Mouse (Mus musculus) spleen, adult 18-20 months (tissue): Measurements from ENCODE around the gene Cggbp1.
"Not testable (repeated sequence)": the region's sequence is repeated elsewhere in the genome, so short reads cannot be mapped to it uniquely, and the experiment has no call there.

Source experiments
- DNase-seq, 2 experiments: peaks; one replicate each; pipeline ENCODE4 v3.0.0; 2022; ENCODE audit warnings: mixed read lengths in 2 of 2

Cggbp1 gene

GRCm38 (mm10) chr16:64851563-64852362, at the start of gene Cggbp1, which contains the start of gene Zfp654:
Gene Cggbp1, plus strand, starts transcription at chr16:64851996.
Gene Zfp654, minus strand, starts transcription at chr16:64851652.
- peak; percentile 99 for DNase-seq

DNA sequence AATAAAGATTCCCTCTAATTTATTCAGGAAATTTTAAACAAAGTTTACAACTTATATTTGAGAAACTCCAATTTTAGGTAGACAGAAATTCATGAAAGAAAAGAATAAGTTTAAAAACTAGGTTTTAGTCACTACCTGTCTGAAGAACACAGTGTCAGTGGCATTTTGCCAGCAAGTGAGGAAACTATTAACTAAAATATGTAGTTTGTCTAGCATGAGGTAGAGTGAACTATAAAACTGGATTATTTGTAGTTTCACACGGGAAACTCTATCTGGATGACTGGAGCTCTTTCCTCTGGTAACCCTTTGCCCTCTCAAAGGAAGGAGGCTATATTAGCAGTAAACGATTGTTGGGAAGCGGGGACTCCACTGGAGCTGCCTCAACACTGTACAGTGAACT, 48.8 kb upstream of the Cggbp1 start:
- no peak for DNase-seq

DNA sequence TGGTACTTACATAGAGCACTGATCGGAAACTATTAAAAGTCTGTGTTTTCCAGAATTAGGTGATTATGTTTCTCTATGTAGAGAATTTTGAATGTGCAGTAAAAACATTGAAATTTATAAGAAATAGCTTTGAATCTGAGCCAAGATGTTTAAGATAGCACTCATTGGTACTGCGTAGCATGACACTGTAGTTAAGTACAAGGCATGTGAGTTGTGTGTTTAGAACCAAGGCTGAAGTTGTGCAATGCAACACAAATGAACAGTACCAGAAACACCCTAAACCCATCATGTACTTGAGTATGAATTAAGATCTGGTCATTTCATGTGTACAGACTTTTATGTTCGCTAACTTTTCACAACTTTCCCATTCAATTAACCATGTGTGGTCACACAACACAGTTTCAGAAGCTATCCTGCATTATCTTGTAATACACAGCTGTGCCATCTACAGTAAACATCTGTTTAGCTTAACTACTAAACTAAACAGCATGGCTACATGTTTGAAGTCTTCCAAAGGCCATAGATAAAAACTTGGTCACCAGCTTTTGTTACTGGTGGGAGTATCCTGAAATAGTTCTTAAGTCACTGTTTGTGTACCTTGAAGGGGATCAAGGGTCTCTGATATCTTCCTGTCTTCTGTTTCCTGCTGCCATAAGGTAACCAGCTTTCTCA, 34.6 kb upstream of the Cggbp1 start:
- DNase-seq: no peak

GRCm38 (mm10) chr16:64823890-64824289, 27.9 kb upstream of the Cggbp1 start:
- DNase-seq: no peak

- no peak for DNase-seq
Measured at GRCm38 (mm10) chr16:64824474-64824873, 27.3 kb upstream of the Cggbp1 start.

DNA sequence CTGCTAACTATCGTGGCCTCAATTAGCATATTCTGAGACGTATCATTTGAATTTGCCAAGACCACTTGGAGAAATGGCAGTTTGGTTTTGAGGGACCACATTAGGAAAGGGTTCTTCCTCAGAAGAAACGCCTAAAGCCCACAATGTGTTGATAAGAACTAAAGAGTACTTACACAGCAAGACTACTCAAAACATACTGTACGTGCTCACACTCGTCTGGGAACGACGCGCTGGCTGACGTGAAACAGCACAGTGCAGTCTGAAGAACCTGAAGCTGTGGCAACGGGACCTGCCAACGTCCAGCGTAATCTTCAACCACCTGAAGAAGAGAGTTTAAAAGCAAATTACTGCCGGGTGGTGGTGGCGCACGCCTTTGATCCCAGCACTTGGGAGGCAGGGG, 21.5 kb upstream of the Cggbp1 start:
- DNase-seq: no peak

DNA sequence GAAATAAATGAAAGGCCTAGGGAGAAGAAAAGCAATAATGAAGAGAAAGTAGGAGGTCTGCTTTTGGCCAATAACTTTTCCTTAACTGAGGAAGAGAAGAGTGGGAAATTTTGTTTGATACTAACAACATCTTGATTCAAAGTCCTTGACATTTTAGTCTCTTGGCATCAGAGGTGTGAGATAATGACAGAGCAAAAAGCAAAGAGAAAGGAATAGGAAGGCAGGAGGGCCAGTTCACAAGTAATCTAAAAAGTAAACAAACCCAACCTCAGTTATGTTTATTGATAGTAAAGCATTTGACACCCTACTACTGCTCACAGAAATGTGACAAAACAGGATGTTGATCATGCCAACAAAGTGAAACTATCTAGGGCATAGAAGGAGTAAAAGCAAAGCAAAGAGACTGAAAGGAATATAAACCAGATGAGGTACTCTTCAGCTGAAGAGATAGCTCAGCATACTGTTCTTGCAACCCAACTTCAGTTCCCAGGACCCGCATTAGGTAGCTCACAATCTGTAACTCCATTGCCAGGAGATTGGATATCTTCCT, 15.7 kb upstream of the Cggbp1 start:
- DNase-seq: no peak

DNA sequence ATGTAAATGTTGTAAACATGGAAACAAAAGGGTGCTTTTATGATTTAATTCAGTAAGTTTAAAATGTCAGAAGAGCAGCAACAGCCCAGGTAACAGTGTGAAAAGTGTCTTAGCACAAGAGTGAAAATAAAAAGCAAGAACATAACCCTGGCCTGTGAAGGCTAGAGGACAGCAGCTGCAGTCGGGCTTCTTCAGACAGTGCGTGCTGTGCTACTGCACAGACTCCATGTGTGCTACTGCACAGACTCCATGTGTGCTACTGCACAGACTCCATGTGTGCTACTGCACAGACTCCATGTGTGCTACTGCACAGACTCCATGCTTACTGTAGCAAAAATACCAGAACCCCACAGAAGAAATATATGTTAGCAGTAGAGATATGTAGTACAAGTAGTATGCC, 15.1 kb upstream of the Cggbp1 start:
- DNase-seq: no peak

DNA sequence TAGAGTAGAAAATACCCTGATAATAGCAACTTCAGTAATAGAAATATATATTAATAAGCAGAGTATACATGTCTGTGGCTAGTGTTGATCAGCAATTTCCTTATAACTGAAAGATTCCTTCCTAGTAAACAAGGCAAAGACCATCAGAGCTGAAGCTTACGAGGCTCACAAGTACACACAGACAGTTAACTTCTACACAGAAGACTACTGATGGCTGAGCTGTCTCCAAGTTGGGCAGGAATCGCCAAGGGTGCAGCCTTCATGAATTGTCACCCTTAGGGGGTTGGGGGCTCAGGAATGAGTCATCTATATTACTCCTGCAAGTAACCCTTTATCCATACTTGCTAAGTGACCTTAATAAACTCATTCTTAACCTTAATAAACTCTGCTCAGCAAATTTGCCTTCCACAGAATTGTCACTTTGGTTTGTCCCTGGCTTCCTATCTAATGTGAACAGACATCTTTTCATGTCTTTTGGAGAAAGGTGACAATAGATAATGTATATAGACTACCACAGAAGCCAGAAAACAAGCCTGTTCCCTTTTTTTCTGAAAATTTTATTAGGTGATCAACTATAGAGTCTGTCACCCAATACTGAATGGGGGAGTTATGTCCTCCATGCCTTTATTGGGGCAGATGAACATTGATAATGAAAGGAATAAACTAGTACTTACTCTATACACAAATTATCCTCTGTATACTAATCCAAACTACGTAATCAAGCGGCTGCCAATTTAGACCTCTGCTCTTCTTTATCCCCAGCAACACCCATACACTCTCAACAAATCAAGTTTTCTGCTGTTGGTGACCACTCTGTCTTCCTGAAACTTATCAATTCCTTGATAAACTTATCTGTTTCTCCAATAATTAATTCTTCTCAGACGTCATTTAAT, 10.1 kb upstream of the Cggbp1 start:
- no peak for DNase-seq

- no peak for DNase-seq
Measured at GRCm38 (mm10) chr16:64842374-64842729, 9.4 kb upstream of the Cggbp1 start.

DNA sequence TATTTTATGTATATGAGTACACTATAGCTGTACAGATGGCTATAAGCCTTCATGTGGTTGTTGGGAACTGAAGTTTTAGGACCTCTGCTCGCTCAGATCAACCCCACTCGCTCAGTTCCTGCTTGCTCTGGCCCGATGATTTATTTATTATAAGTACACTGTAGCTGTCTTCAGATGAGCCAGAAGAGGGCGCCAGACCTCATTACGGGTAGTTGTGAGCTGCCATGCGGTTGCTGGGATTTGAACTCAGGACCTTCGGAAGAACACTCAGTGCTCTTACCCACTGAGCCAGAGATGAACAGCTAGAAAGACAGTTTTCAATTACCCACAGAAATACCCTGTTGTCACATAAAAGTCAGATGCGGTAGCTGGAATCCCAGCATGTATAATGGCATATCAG, 5.8 kb upstream of the Cggbp1 start:
- DNase-seq: peak in 1 of 2 experiments; percentile 43

- peak; percentile 30 to 46 for DNase-seq
Measured at GRCm38 (mm10) chr16:64850287-64851084, 1.3 kb upstream of the Cggbp1 start.

- DNase-seq: no peak
Measured at GRCm38 (mm10) chr16:64851085-64851562, 672 bp upstream of the Cggbp1 start.

- DNase-seq: peak; percentile 40 to 60
Measured at GRCm38 (mm10) chr16:64852441-64852871, 660 bp downstream of the Cggbp1 start.

DNA sequence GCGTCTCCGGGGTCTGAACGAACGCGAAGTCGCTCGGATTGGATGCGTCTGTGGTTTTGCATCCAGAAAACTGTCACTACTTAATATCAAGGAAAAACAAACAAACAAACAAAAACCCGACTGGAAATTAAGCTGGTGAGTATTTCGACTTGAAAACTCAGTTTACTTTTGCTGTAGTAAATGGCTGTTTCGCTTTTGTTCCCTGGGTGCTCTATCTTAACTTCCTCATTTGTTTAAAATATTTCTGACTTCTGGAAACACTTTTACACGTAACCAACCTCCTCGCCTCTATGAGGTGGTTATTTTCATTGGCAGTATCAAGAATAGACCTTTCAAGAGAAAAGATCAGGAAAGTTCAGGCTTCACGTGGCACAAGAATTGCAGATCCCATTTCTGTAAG, 1.1 kb downstream of the Cggbp1 start:
- no peak for DNase-seq

- DNase-seq: no peak
Measured at GRCm38 (mm10) chr16:64856946-64857345, 5.2 kb downstream of the Cggbp1 start.

GRCm38 (mm10) chr16:64865841-64866240, 14.0 kb downstream of the Cggbp1 start:
- not testable (repeated sequence) for DNase-seq

DNA sequence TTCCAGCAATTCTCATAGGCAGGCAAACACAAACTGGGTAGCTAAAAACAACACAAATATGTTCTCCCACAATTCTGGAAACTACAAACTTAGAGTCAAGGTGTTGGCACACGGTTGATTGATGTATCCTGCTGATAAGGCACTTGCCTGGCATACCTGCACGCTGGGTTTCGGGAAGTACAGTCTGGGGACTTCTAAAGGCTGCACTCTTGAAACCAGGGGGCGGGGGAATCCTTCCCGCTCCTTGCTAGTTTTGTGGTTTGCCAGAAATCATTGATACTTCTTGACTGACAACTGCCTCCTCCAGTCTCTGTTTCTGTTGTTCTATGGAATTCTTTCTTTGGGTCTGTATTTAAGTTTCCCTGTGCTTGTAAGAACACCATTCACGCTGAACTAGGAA, 16.8 kb downstream of the Cggbp1 start:
- DNase-seq: no peak

DNA sequence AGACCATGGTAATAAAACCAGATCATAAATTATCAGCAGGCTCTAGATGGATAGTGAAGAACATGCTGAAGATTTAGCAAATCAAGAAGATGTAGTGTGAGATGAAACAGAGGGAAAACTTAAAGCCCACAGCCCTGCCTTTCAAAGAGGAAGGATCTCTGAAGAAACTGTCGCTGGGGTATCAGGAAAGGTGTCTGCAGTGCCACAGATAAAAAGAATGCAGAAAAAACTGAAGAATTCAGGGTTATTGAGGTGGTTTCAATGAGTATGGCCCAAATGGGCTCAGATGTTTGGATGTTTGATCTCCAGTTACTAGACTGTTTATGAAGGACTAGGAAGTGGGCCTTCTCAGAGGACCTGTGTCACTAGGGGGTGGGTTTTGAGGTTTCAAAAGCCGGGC, 17.8 kb downstream of the Cggbp1 start:
- DNase-seq: no peak

DNA sequence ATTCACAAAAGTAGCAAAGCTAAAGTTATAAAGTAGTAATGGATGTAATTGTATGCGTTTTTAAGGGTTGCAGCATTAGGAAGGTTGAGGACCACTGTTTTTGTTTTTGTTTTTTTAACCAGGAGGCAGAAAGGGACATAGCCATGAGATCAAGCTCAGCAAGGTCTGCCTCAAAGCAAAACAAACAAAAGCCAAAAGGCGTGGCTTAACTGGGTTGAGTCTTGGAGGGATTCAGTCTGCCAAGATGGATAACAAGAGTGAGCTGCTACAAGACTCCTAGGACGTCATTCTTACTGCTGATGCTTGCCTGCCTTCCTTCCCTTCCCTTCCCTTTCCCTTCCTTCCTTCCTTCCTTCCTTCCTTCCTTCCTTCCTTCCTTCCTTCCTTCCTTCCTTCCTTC, 20.5 kb downstream of the Cggbp1 start:
- no peak for DNase-seq

DNA sequence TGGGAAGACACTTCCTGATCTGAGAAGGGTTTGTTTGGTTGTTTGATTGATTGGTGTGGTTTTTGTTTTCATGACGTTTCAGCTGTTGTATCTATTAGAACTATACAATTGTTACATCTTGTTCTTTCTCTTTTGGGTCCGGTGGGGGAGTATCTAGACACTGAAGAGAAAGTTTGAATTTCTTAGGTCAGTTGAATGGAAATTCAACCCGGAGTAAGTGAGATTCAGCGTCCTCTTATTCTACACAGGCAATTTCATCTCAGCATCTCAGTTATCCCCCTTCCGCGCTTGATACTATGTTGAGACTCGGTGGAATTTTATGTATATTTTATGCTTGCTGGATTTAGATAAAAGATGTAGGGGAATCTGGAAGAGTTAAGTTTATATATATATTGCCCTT, 21.0 kb downstream of the Cggbp1 start:
- DNase-seq: no peak
